Mouse (Mus musculus) C2C12 (cell line): Measurements from ENCODE around the gene R3hcc1l.

Experiments used
- CEBPB ChIP-seq: IDR thresholded peaks from one replicate; pipeline ENCODE4 v1.6.1; 2011; ENCODE audit warnings: low read depth, mild to moderate bottlenecking, control low read depth, moderate library complexity
- CTCF ChIP-seq: IDR thresholded peaks from one replicate; pipeline ENCODE4 v1.5.1; 2011; ENCODE audit not compliant: control insufficient read depth, insufficient read depth, insufficient read length
- MYOG ChIP-seq: IDR thresholded peaks from one replicate; pipeline ENCODE4 v1.6.1; 2011; ENCODE audit not compliant: control insufficient read depth, insufficient read length; ENCODE audit errors: extremely low read depth
- USF1 ChIP-seq: IDR thresholded peaks from one replicate; pipeline ENCODE4 v1.6.1; 2011; ENCODE audit warnings: low read depth, mild to moderate bottlenecking, control low read depth, moderate library complexity

DNA sequence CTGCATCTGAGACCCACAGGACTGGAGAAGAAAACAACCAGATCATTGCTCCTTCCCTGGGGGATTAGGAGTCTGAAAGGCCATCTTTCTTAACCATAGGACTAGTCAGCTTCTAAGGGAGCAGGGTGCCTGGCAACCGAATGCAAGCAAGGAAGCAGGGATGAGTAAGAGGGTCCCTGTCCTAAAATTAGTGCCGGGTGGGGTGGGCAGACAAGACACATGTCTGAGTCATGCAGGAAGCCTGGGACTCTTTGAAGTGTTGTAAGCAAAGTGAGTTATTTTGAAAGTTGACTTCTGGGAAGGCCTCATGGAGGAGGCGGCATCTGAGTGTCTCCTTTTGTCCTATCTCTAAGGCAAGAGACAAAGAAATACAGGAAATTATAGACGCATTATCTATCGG, 40.8 kb upstream of the R3hcc1l start:
- TF ChIP-seq CTCF (no peak), MYOG (no peak), USF1 (no peak), CEBPB (no peak)
